9 mouse cellular contexts compared by ENCODE assay signal in genomic region chr6:113341574-113341973, GRCm38 (mm10). TPM values are rescaled to one million over a fixed set of nuclear protein-coding genes. Genes with fewer than 3 reads are reported as not detected.
A peak's percentile ranks its signal among the peaks of the same experiment; 100 is the strongest.
DNase-seq lines count a peak whose midpoint lies in the region; ATAC-seq lines count a peak whose summit lies in the region.
"Had no signal": no experiment of that assay in that cellular context is flagged by ENCODE, and none has a peak within 500 bp of the region (broad histone marks: within the 10 kb centered on the region; RNA-seq: fewer than 3 reads in every experiment).

No protein-coding gene starts in this region.

- WGBS in forebrain, embryonic 13.5 days, result 92% methylated on average over 6 of the region's 6 CpGs
- WGBS in forebrain, embryonic 10.5 days, result 82% methylated on average over 6 of the region's 6 CpGs
- WGBS in hindbrain, embryonic 16.5 days, result 85% methylated on average over 6 of the region's 6 CpGs
- WGBS in midbrain, embryonic 16.5 days, result 90% methylated on average over 6 of the region's 6 CpGs

- H3K4me2 ChIP-seq in forebrain, embryonic 13.5 days, result peak overlapping the region; percentile 20; the same call in 1 of the 2 replicates
- H3K4me2 ChIP-seq in hindbrain, embryonic 16.5 days (ENCODE audit: low read length), result peak overlapping the region; percentile 82
- H3K4me2 ChIP-seq in midbrain, embryonic 16.5 days (ENCODE audit: low read length), result peak overlapping the region; percentile 78

- no peak overlapping the region for H3K27ac ChIP-seq in forebrain, embryonic 13.5 days
- no peak overlapping the region for H3K27ac ChIP-seq in forebrain, embryonic 10.5 days
- peak overlapping the region; percentile 58; the same call in 1 of the 2 replicates for H3K27ac ChIP-seq in hindbrain, embryonic 16.5 days (ENCODE audit: low read depth, low read length)
- peak overlapping the region; percentile 17; the same call in 1 of the 2 replicates for H3K27ac ChIP-seq in midbrain, embryonic 16.5 days (ENCODE audit: low read length)

- peaks cover 25% of the 10 kb centered on the region for H3K4me1 ChIP-seq in forebrain, embryonic 13.5 days
- peaks cover 29% of the 10 kb centered on the region for H3K4me1 ChIP-seq in forebrain, embryonic 10.5 days
- peaks cover 23% of the 10 kb centered on the region for H3K4me1 ChIP-seq in hindbrain, embryonic 16.5 days (ENCODE audit: control insufficient read depth, insufficient read depth, low read depth, low read length)
- peaks cover 18% of the 10 kb centered on the region for H3K4me1 ChIP-seq in midbrain, embryonic 16.5 days (ENCODE audit: control insufficient read depth, insufficient read depth, low read length)

- H3K9ac ChIP-seq in forebrain, embryonic 13.5 days, result 0 out of 2 replicates have a peak overlapping the region, but pooled peaks have one; percentile 12
- peak overlapping the region; percentile 26; the same call in 1 of the 2 replicates for H3K9ac ChIP-seq in hindbrain, embryonic 16.5 days (ENCODE audit: low read depth, low read length)
- 0 out of 2 replicates have a peak overlapping the region, but pooled peaks have one; percentile 8 for H3K9ac ChIP-seq in midbrain, embryonic 16.5 days (ENCODE audit: low read depth, low read length)
- H3K9ac ChIP-seq: midbrain, embryonic 12.5 days had no signal

- H3K9me3 ChIP-seq in forebrain, embryonic 13.5 days (replicated peaks), result no peaks in the 10 kb centered on the region
- no peaks in the 10 kb centered on the region for H3K9me3 ChIP-seq in forebrain, embryonic 10.5 days
- no peaks in the 10 kb centered on the region for H3K9me3 ChIP-seq in hindbrain, embryonic 16.5 days (ENCODE audit: control insufficient read depth, low read length)
- H3K9me3 ChIP-seq in midbrain, embryonic 16.5 days (replicated peaks; ENCODE audit: control insufficient read depth, low read length, poor library complexity, severe bottlenecking), result no peaks in the 10 kb centered on the region
- H3K9me3 ChIP-seq: midbrain, embryonic 12.5 days had no signal

- no peak for DNase-seq in forebrain, embryonic 10.5 days (ENCODE audit: extremely low spot score, low spot score)
- peak; percentile 72 for DNase-seq in layer of hippocampus, adult 9-11 months
- no peak for DNase-seq in layer of hippocampus, adult 9-10 months (ENCODE audit: low spot score)
- DNase-seq in yolk sac, embryonic 10.5 days (ENCODE audit: low spot score), result no peak
- no peak for DNase-seq in embryo, embryonic 10 days (ENCODE audit: low spot score)

- peaks cover 31% of the 10 kb centered on the region for H3K36me3 ChIP-seq in forebrain, embryonic 13.5 days (ENCODE audit: poor library complexity, severe bottlenecking)
- H3K36me3 ChIP-seq in forebrain, embryonic 10.5 days (replicated peaks), result peaks cover 16% of the 10 kb centered on the region
- H3K36me3 ChIP-seq in hindbrain, embryonic 16.5 days (ENCODE audit: control insufficient read depth, insufficient read depth, low read length), result peaks cover 7% of the 10 kb centered on the region; the same call in 1 of the 2 replicates
- no peaks in the 10 kb centered on the region; the same call in none of the 2 replicates for H3K36me3 ChIP-seq in midbrain, embryonic 16.5 days (ENCODE audit: control insufficient read depth, insufficient read depth, low read length)

- no peak overlapping the region for H3K4me3 ChIP-seq in forebrain, embryonic 13.5 days
- H3K4me3 ChIP-seq in forebrain, embryonic 10.5 days, result no peak overlapping the region
- H3K4me3 ChIP-seq in hindbrain, embryonic 16.5 days (ENCODE audit: low read length), result peak overlapping the region; percentile 69; the same call in 1 of the 2 replicates
- H3K4me3 ChIP-seq in midbrain, embryonic 16.5 days (ENCODE audit: low read depth, low read length), result peak overlapping the region; percentile 1; the same call in 1 of the 2 replicates
- H3K4me3 ChIP-seq: midbrain, embryonic 12.5 days had no signal

- H3K27me3 ChIP-seq in forebrain, embryonic 13.5 days, result no peaks in the 10 kb centered on the region
- H3K27me3 ChIP-seq in forebrain, embryonic 10.5 days (ENCODE audit: poor library complexity, severe bottlenecking), result 0 out of 2 replicates have a peak, but pooled peaks cover 10% of the 10 kb centered on the region
- H3K27me3 ChIP-seq in hindbrain, embryonic 16.5 days (replicated peaks; ENCODE audit: control insufficient read depth, insufficient read depth, low read length), result no peaks in the 10 kb centered on the region
- H3K27me3 ChIP-seq in midbrain, embryonic 16.5 days (ENCODE audit: control insufficient read depth, insufficient read depth, low read depth, low read length), result no peaks in the 10 kb centered on the region
- H3K27me3 ChIP-seq: midbrain, embryonic 12.5 days had no signal

- no peak for ATAC-seq in forebrain, embryonic 13.5 days
- ATAC-seq in hindbrain, embryonic 16.5 days, result no peak
- no peak for ATAC-seq in midbrain, embryonic 16.5 days

RNA-seq across cellular contexts. Expression of gene Camk1, which starts 2.2 kb away (rescaled TPM):
- 56.1 and 62.7 TPM in 2 replicates for polyA plus RNA-seq in forebrain, embryonic 13.5 days (2015; fragmentation: Nextera tagmentation; extraction: Ambion mirVana)
- polyA plus RNA-seq in forebrain, embryonic 10.5 days (2016; fragmentation: Nextera tagmentation; extraction: Ambion mirVana), result 33.8 and 37.4 TPM in 2 replicates
- polyA plus RNA-seq in hindbrain, embryonic 16.5 days (2015; fragmentation: Nextera tagmentation; extraction: Ambion mirVana), result 119 and 128 TPM in 2 replicates
- 121 and 132 TPM in 2 replicates for polyA plus RNA-seq in midbrain, embryonic 16.5 days (2015; fragmentation: Nextera tagmentation; extraction: Ambion mirVana)

RNA-seq across cellular contexts. Expression of gene Ogg1, which starts 14.8 kb away (rescaled TPM):
- 11.4 and 13.3 TPM in 2 replicates for polyA plus RNA-seq in forebrain, embryonic 13.5 days (2015; fragmentation: Nextera tagmentation; extraction: Ambion mirVana)
- 18.3 and 18.8 TPM in 2 replicates for polyA plus RNA-seq in forebrain, embryonic 10.5 days (2016; fragmentation: Nextera tagmentation; extraction: Ambion mirVana)
- 7.0 and 10.6 TPM in 2 replicates for polyA plus RNA-seq in hindbrain, embryonic 16.5 days (2015; fragmentation: Nextera tagmentation; extraction: Ambion mirVana)
- polyA plus RNA-seq in midbrain, embryonic 16.5 days (2015; fragmentation: Nextera tagmentation; extraction: Ambion mirVana), result 6.2 and 7.0 TPM in 2 replicates

RNA-seq across cellular contexts. Expression of gene Brpf1, which starts 34.6 kb away (rescaled TPM):
- 20.0 and 21.5 TPM in 2 replicates for polyA plus RNA-seq in forebrain, embryonic 13.5 days (2015; fragmentation: Nextera tagmentation; extraction: Ambion mirVana)
- 26.1 and 26.7 TPM in 2 replicates for polyA plus RNA-seq in forebrain, embryonic 10.5 days (2016; fragmentation: Nextera tagmentation; extraction: Ambion mirVana)
- 12.4 and 15.5 TPM in 2 replicates for polyA plus RNA-seq in hindbrain, embryonic 16.5 days (2015; fragmentation: Nextera tagmentation; extraction: Ambion mirVana)
- 13.3 and 15.0 TPM in 2 replicates for polyA plus RNA-seq in midbrain, embryonic 16.5 days (2015; fragmentation: Nextera tagmentation; extraction: Ambion mirVana)

RNA-seq across cellular contexts. Expression of gene Tada3, which starts 36.1 kb away (rescaled TPM):
- polyA plus RNA-seq in forebrain, embryonic 13.5 days (2015; fragmentation: Nextera tagmentation; extraction: Ambion mirVana), result 65.4 and 70.6 TPM in 2 replicates
- polyA plus RNA-seq in forebrain, embryonic 10.5 days (2016; fragmentation: Nextera tagmentation; extraction: Ambion mirVana), result 53.8 and 59.3 TPM in 2 replicates
- polyA plus RNA-seq in hindbrain, embryonic 16.5 days (2015; fragmentation: Nextera tagmentation; extraction: Ambion mirVana), result 68.3 and 71.1 TPM in 2 replicates
- 75.5 and 82.2 TPM in 2 replicates for polyA plus RNA-seq in midbrain, embryonic 16.5 days (2015; fragmentation: Nextera tagmentation; extraction: Ambion mirVana)

RNA-seq across cellular contexts. Expression of gene Arpc4, which starts 36.3 kb away (rescaled TPM):
- 368 and 377 TPM in 2 replicates for polyA plus RNA-seq in forebrain, embryonic 13.5 days (2015; fragmentation: Nextera tagmentation; extraction: Ambion mirVana)
- polyA plus RNA-seq in forebrain, embryonic 10.5 days (2016; fragmentation: Nextera tagmentation; extraction: Ambion mirVana), result 366 TPM in 2 replicates
- polyA plus RNA-seq in hindbrain, embryonic 16.5 days (2015; fragmentation: Nextera tagmentation; extraction: Ambion mirVana), result 440 and 455 TPM in 2 replicates
- 442 and 475 TPM in 2 replicates for polyA plus RNA-seq in midbrain, embryonic 16.5 days (2015; fragmentation: Nextera tagmentation; extraction: Ambion mirVana)

Comparison
In these comparisons a context has a peak if more than half of its experiments do, and no peak if none do; other contexts are left out.
1. H3K27ac ChIP-seq: peak in hindbrain, embryonic 16.5 days (single experiment) and midbrain, embryonic 16.5 days (single experiment); none in forebrain, embryonic 13.5 days (single experiment) and forebrain, embryonic 10.5 days (single experiment).
2. H3K4me2 ChIP-seq: peak in every context shown above with its lines; median percentile 82 in hindbrain, embryonic 16.5 days; 78 in midbrain, embryonic 16.5 days; 20 in forebrain, embryonic 13.5 days.
3. H3K4me3 ChIP-seq: peak in hindbrain, embryonic 16.5 days (single experiment) and midbrain, embryonic 16.5 days (single experiment); none in forebrain, embryonic 13.5 days (single experiment) and forebrain, embryonic 10.5 days (single experiment).
4. Peak in every context shown above with its lines, with median percentiles within 50 percentile points of each other: H3K9ac ChIP-seq.